Mouse (Mus musculus): ENCODE results near the gene Pld3.

- TF ChIP-seq CTCF (IDR thresholded peaks at IDR 0.05; ENCODE audit: low read depth) (no peak), EP300 (IDR thresholded peaks at IDR 0.05; ENCODE audit: low read depth) (no peak)
Measured at GRCm38 (mm10) chr7:27531707-27532106, 21.3 kb downstream of the Pld3 start.
